Mouse (Mus musculus) G1E-ER4 (cell line): ENCODE data around the gene Zc3h7b. TPM values are rescaled to one million over a fixed set of nuclear protein-coding genes. Genes with fewer than 3 reads are reported as not detected.

Source experiments
- GATA1 ChIP-seq: IDR thresholded peaks from one replicate; pipeline ENCODE4 v1.8.0; 2012; ENCODE audit warnings: low read length, inconsistent platforms
- polyA plus RNA-seq: library from polyadenylated mRNA; stranded (reverse); fragments of >175 nt; gene quantifications from 2 replicates; pipeline ENCODE4 v1.2.3, GENCODE M21; 2012

Gene Zc3h7b
- polyA plus RNA-seq, 1 experiment = 77.6 TPM

DNA sequence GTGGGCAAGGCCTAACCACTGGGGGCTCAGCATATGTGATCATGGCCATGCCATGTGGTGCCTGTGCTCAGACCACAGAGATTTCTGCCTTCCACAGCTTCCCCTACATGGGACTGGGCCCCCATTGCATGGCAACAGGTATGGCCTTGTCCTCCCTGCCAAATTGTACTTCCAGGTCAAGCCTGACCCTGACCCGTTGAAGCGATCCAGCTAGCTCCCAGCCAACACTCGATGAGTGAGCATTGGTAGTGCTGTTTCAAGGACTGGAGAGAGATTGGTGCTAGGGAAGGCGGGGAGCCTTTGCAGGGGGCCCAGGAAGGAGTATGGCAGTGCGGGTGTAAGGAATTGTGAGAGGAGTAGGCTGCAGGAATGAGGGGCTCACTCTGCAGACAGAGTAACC is 21.6 kb downstream of the Zc3h7b start:
- no peak for TF ChIP-seq GATA1

- no peak for TF ChIP-seq GATA1
Measured at GRCm38 (mm10) chr15:81769037-81769436, 24.2 kb downstream of the Zc3h7b start.

- TF ChIP-seq GATA1 = no peak
Measured at GRCm38 (mm10) chr15:81772431-81773120, 27.7 kb downstream of the Zc3h7b start.

GRCm38 (mm10) chr15:81774505-81775171 is 29.8 kb downstream of the Zc3h7b start:
- TF ChIP-seq GATA1 = no peak

DNA sequence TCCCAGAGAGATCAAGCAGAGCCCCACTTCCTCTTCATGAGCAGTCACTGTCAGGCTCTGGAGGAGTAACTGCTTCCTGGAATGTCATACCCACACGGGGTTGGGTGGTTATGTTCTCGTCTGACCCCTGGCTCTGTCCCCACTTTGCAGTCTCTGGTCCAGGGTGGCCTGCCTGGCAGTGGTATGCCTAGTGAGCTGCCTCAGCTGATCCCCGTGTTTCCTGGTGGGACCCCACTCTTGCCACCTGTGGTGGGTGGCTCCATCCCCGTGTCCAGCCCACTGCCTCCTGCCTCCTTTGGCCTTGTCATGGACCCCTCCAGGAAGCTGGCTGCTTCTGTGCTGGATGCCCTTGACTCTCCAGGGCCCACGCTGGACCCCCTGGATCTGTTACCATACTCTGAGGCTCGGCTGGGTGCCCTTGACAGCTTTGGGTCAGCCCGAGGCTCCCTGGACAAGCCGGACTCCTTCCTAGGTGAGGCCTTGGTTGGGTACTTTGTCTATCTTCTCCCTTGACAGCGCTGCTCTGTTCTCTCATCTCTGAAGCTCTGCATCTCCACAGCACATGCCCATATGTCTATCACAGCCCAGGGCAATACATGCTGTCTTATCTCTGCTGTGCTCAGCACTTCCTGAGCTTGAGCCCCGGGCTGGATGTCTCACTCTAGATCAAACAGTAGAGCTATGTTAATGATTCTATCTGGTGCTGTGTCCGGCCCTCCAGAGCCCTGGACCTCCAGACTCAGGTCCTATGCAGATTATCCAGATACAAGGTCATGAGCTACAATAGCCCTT is 32.0 kb downstream of the Zc3h7b start:
- no peak for TF ChIP-seq GATA1

DNA sequence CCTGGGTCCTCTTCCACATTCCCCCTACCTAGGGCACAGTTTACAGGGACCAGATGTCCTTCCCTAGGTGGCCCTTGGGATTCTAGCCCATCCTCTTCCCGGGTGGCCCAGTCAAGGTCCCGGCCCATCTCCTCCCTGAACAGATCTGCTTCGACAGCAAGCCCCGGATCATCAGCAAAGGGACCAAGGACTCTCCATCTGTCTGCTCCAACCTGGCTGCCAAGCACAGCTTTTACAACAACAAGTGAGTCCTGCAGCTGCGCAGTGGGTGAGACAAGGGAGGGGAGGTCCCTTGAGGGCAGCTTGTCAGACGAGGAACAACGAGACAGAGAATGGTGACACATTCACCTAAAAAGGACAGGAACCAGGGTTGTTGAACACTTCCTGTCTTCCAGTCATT is 37.0 kb downstream of the Zc3h7b start:
- TF ChIP-seq GATA1 = no peak

- TF ChIP-seq GATA1 = no peak
Measured at GRCm38 (mm10) chr15:81784762-81785161, 39.9 kb downstream of the Zc3h7b start.

DNA sequence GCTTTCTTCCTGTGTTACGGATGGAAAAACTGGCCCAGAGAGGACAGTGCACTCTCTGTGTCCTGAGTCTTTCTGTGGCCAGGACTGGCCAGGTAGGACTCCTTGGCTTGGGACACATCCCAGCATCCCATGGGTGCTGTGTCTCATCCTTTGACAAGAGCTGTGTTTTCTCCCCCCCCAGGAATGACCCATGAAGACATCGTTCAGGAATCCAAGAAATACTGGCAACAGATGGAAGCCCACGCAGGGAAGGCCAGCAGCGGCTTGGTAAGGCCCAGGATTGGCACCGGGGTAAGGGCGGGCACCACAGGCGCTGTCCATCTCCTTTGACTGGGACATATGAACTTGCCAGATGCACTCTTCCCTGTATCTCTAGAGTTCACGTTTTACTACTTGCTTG is 40.8 kb downstream of the Zc3h7b start:
- no peak for TF ChIP-seq GATA1

GRCm38 (mm10) chr15:81787525-81787924 is 42.7 kb downstream of the Zc3h7b start:
- TF ChIP-seq GATA1 = no peak

- no peak for TF ChIP-seq GATA1
Measured at GRCm38 (mm10) chr15:81792444-81792843, 47.6 kb downstream of the Zc3h7b start.

DNA sequence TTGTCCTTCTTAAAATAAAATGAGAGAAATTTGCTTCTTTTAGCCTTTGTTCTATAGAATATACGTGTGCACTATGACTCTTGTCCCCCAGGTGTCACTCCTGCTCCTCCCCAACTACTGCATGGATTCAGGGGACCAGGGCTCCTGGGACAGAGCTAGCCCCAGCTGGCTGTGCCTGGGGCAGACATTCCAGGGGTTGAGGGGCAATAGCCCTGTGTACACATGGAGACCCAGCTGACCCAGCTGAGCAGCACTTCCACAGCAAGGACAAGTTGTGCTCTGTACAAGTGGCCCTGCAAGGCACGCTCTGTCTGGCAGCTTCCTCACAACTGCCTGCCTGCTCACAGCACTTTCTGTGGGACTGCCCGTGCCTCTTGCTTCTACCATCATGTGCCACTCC is 51.4 kb downstream of the Zc3h7b start:
- TF ChIP-seq GATA1 = no peak

GRCm38 (mm10) chr15:81797861-81798260 is 53.0 kb downstream of the Zc3h7b start:
- TF ChIP-seq GATA1 = no peak

GRCm38 (mm10) chr15:81798421-81798820 is 53.6 kb downstream of the Zc3h7b start:
- TF ChIP-seq GATA1 = no peak

DNA sequence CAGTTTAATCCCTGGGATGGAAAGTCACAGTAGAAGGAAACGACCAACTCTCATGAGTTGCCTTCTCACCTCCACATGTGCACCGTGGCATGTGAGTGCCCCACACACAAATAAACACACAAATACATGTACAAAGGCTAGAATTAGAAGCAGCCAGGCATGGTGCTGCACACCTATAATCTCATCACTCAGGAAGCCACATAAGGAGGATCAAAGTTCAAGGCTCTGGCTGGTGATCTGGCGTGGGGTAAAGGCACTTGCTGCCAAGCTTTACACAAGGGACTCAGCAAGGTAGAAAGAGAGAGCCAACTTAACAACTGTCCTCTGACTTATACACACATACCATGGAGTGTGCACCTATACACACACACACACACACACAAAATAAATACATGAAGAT is 55.5 kb downstream of the Zc3h7b start:
- TF ChIP-seq GATA1 = no peak

- TF ChIP-seq GATA1 = no peak
Measured at GRCm38 (mm10) chr15:81802001-81802890, 57.4 kb downstream of the Zc3h7b start, which contains the start of gene Tef. TSS of gene Tef (plus strand) at chr15:81802421.
